Mouse (Mus musculus) left cerebral cortex, adult 9 months (tissue): Measurements from ENCODE around the gene Tubgcp5.
"Not testable (repeated sequence)": the region's sequence is repeated elsewhere in the genome, so short reads cannot be mapped to it uniquely, and the experiment has no call there.

ENCODE experiments used
- DNase-seq, 2 experiments: peaks; one replicate each; pipeline ENCODE4 v3.0.0; 2022; ENCODE audit warnings: low spot score in 2 of 2

Gene Tubgcp5

GRCm38 (mm10) chr7:55793952-55794603, at the start of gene Tubgcp5:
Gene Tubgcp5 (plus strand): TSS chr7:55794154.
- peak; percentile 94 to 98 for DNase-seq

- DNase-seq, result peak in 1 of 2 experiments; percentile 66
Measured at GRCm38 (mm10) chr7:55744566-55745220, 49.3 kb upstream of the Tubgcp5 start.

GRCm38 (mm10) chr7:55750841-55751240, 43.1 kb upstream of the Tubgcp5 start:
- no peak for DNase-seq

- peak in 1 of 2 experiments; percentile 21 for DNase-seq
Measured at GRCm38 (mm10) chr7:55759346-55759745, 34.6 kb upstream of the Tubgcp5 start.

- DNase-seq, result peak in 1 of 2 experiments; percentile 12
Measured at GRCm38 (mm10) chr7:55767926-55768325, 26.0 kb upstream of the Tubgcp5 start, which contains the start of gene Siglech. Gene Siglech (plus strand): TSS chr7:55768178.

- no peak for DNase-seq
Measured at GRCm38 (mm10) chr7:55780011-55780410, 13.9 kb upstream of the Tubgcp5 start.

GRCm38 (mm10) chr7:55782493-55782892, 11.5 kb upstream of the Tubgcp5 start:
- DNase-seq, result no peak

GRCm38 (mm10) chr7:55784580-55784979, 9.4 kb upstream of the Tubgcp5 start:
- DNase-seq, result peak in 1 of 2 experiments; percentile 19

GRCm38 (mm10) chr7:55790586-55790985, 3.4 kb upstream of the Tubgcp5 start:
- not testable (repeated sequence) for DNase-seq

- DNase-seq, result peak in 1 of 2 experiments; percentile 34
Measured at GRCm38 (mm10) chr7:55792280-55792679, 1.7 kb upstream of the Tubgcp5 start.

- no peak for DNase-seq
Measured at GRCm38 (mm10) chr7:55793236-55793951, 560 bp upstream of the Tubgcp5 start.

GRCm38 (mm10) chr7:55799981-55800380, 6.0 kb downstream of the Tubgcp5 start:
- DNase-seq, result no peak

- DNase-seq, result no peak
Measured at GRCm38 (mm10) chr7:55809967-55810366, 16.0 kb downstream of the Tubgcp5 start.

- DNase-seq, result no peak
Measured at GRCm38 (mm10) chr7:55824468-55824867, 30.5 kb downstream of the Tubgcp5 start.

- DNase-seq, result no peak
Measured at GRCm38 (mm10) chr7:55827551-55827950, 33.6 kb downstream of the Tubgcp5 start.

GRCm38 (mm10) chr7:55836877-55837276, 42.9 kb downstream of the Tubgcp5 start:
- no peak for DNase-seq

GRCm38 (mm10) chr7:55841445-55841844, 47.5 kb downstream of the Tubgcp5 start, which contains the start of gene Cyfip1:
Gene Cyfip1 (plus strand): TSS chr7:55841745.
- no peak for DNase-seq

- peak; percentile 65 to 85 for DNase-seq
Measured at GRCm38 (mm10) chr7:55841977-55842503, 48.1 kb downstream of the Tubgcp5 start.

- DNase-seq, result no peak
Measured at GRCm38 (mm10) chr7:55842504-55843152, 48.7 kb downstream of the Tubgcp5 start.

- DNase-seq, result no peak
Measured at GRCm38 (mm10) chr7:55846606-55847312, 52.8 kb downstream of the Tubgcp5 start.
